20 mouse cellular contexts compared by ENCODE assay signal in genomic region chr4:97049045-97049674, GRCm38 (mm10).
DNase-seq lines count a peak whose midpoint lies in the region; ATAC-seq lines count a peak whose summit lies in the region.
"Had no signal": no experiment of that assay in that cellular context is flagged by ENCODE, and none has a peak within 500 bp of the region (broad histone marks: within the 10 kb centered on the region; RNA-seq: fewer than 3 reads in every experiment).

No protein-coding gene starts in this region.

- H3K4me1 ChIP-seq in kidney, embryonic 15.5 days: peaks cover 3% of the 10 kb centered on the region; the same call in 1 of the 2 replicates
- H3K4me1 ChIP-seq in midbrain, embryonic 15.5 days: no peaks in the 10 kb centered on the region
- no peaks in the 10 kb centered on the region for H3K4me1 ChIP-seq in midbrain, embryonic 10.5 days
- H3K4me1 ChIP-seq in neural tube, embryonic 13.5 days (replicated peaks): no peaks in the 10 kb centered on the region; the same call in 1 of the 2 replicates
- H3K4me1 ChIP-seq: heart, embryonic 12.5 days; limb, embryonic 15.5 days; liver, embryonic 15.5 days had no signal

- H3K4me2 ChIP-seq in kidney, embryonic 15.5 days: no peak overlapping the region
- no peak overlapping the region for H3K4me2 ChIP-seq in midbrain, embryonic 15.5 days
- no peak overlapping the region for H3K4me2 ChIP-seq in neural tube, embryonic 13.5 days
- H3K4me2 ChIP-seq: embryonic facial prominence, embryonic 13.5 days; heart, embryonic 12.5 days; limb, embryonic 15.5 days; liver, embryonic 15.5 days had no signal

- H3K36me3 ChIP-seq in kidney, embryonic 15.5 days: no peaks in the 10 kb centered on the region
- no peaks in the 10 kb centered on the region for H3K36me3 ChIP-seq in midbrain, embryonic 15.5 days (replicated peaks)
- H3K36me3 ChIP-seq in midbrain, embryonic 10.5 days: no peaks in the 10 kb centered on the region
- no peaks in the 10 kb centered on the region for H3K36me3 ChIP-seq in neural tube, embryonic 13.5 days
- H3K36me3 ChIP-seq: embryonic facial prominence, embryonic 13.5 days; heart, embryonic 12.5 days; limb, embryonic 15.5 days; liver, embryonic 15.5 days had no signal

- no peaks in the 10 kb centered on the region for H3K27me3 ChIP-seq in kidney, embryonic 15.5 days
- no peaks in the 10 kb centered on the region for H3K27me3 ChIP-seq in midbrain, embryonic 15.5 days (replicated peaks)
- no peaks in the 10 kb centered on the region for H3K27me3 ChIP-seq in midbrain, embryonic 10.5 days (ENCODE audit: low read depth, poor library complexity, severe bottlenecking)
- H3K27me3 ChIP-seq in neural tube, embryonic 13.5 days: no peaks in the 10 kb centered on the region
- H3K27me3 ChIP-seq: embryonic facial prominence, embryonic 13.5 days; heart, embryonic 12.5 days; limb, embryonic 15.5 days; liver, embryonic 15.5 days had no signal

- no peak overlapping the region for H3K4me3 ChIP-seq in kidney, embryonic 15.5 days (replicated peaks)
- H3K4me3 ChIP-seq in midbrain, embryonic 15.5 days: no peak overlapping the region
- H3K4me3 ChIP-seq in midbrain, embryonic 10.5 days: no peak overlapping the region
- no peak overlapping the region for H3K4me3 ChIP-seq in neural tube, embryonic 13.5 days
- H3K4me3 ChIP-seq: embryonic facial prominence, embryonic 13.5 days; gastrocnemius, adult 2 months; heart, embryonic 12.5 days; limb, embryonic 15.5 days; liver, embryonic 15.5 days had no signal

- no peak overlapping the region for H3K9ac ChIP-seq in kidney, embryonic 15.5 days
- no peak overlapping the region for H3K9ac ChIP-seq in midbrain, embryonic 15.5 days
- no peak overlapping the region for H3K9ac ChIP-seq in neural tube, embryonic 13.5 days
- H3K9ac ChIP-seq: embryonic facial prominence, embryonic 13.5 days; heart, embryonic 12.5 days; limb, embryonic 15.5 days; liver, embryonic 15.5 days had no signal

- DNase-seq in embryo, embryonic 10.5 days (ENCODE audit: low spot score): peak; percentile 19
- no peak for DNase-seq in embryo, embryonic 10 days (ENCODE audit: low spot score)
- no peak for DNase-seq in kidney, postnatal 10 days
- DNase-seq in midbrain, embryonic 10.5 days (ENCODE audit: low spot score): no peak
- DNase-seq in adrenal gland, postnatal 36 days: no peak
- DNase-seq: adrenal gland, postnatal 10 days; cerebellum, adult 11 months; cerebellum, postnatal 14 days; gastrocnemius, adult 2 months; right cerebral cortex, postnatal 4 days; thymus, adult 2 months had no signal

- H3K27ac ChIP-seq in kidney, embryonic 15.5 days: no peak overlapping the region
- no peak overlapping the region for H3K27ac ChIP-seq in midbrain, embryonic 15.5 days
- no peak overlapping the region for H3K27ac ChIP-seq in midbrain, embryonic 10.5 days (replicated peaks)
- H3K27ac ChIP-seq in neural tube, embryonic 13.5 days (replicated peaks): no peak overlapping the region; the same call in 1 of the 2 replicates
- H3K27ac ChIP-seq: embryonic facial prominence, embryonic 13.5 days; gastrocnemius, adult 2 months; limb, embryonic 15.5 days; liver, embryonic 15.5 days had no signal

- WGBS in kidney, embryonic 15.5 days: 28% methylated on average over 4 of the region's 4 CpGs
- 57% methylated on average over 4 of the region's 4 CpGs for WGBS in midbrain, embryonic 15.5 days
- WGBS in midbrain, embryonic 10.5 days: 86% methylated on average over 4 of the region's 4 CpGs
- 33% methylated on average over 4 of the region's 4 CpGs for WGBS in neural tube, embryonic 13.5 days

- ATAC-seq in kidney, embryonic 15.5 days (replicated peaks; ENCODE audit: low FRiP score): peak; percentile 68
- ATAC-seq in midbrain, embryonic 15.5 days (replicated peaks): 0 out of 2 replicates have a peak, but pooled peaks have one; percentile 48
- peak; percentile 47; the same call in 1 of the 2 replicates for ATAC-seq in neural tube, embryonic 13.5 days (ENCODE audit: low read depth)
- ATAC-seq: hindbrain, embryonic 16.5 days; intestine, postnatal 0 days had no signal

- H3K9me3 ChIP-seq in kidney, embryonic 15.5 days (replicated peaks): no peaks in the 10 kb centered on the region
- no peaks in the 10 kb centered on the region for H3K9me3 ChIP-seq in midbrain, embryonic 15.5 days
- H3K9me3 ChIP-seq in midbrain, embryonic 10.5 days (replicated peaks): no peaks in the 10 kb centered on the region
- H3K9me3 ChIP-seq in neural tube, embryonic 13.5 days: no peaks in the 10 kb centered on the region
- H3K9me3 ChIP-seq: embryonic facial prominence, embryonic 13.5 days; heart, embryonic 12.5 days; limb, embryonic 15.5 days; liver, embryonic 15.5 days had no signal
